10 mouse cellular contexts compared by ENCODE assay signal in the genomic region with DNA sequence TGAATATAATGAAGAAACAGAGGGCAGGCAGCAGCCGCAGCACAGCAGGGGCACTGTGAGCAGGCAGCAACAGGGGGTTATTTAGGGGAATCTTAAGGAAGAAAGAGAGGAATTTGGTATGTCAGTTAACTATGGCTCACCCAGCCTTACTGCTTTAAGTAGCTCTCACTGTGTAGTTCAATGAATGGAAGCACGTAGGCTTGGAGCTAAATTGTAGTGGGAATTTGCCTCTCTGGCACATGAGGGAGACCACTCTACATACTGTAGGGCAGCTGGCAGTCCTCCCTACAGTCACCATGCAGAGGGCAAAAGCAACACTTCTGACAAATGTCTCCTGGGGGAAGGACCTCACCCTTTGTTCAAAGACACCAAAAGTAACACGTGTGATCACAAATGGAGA.
DNase-seq lines count a peak whose midpoint lies in the region; ATAC-seq and TF ChIP-seq lines count a peak whose summit lies in the region.
"Had no signal": no experiment of that assay in that cellular context is flagged by ENCODE, and none has a peak within 500 bp of the region (broad histone marks: within the 10 kb centered on the region; RNA-seq: fewer than 3 reads in every experiment).

No protein-coding gene starts in this region.

- 48% methylated on average over 3 of the region's 3 CpGs for WGBS in lung, embryonic 14.5 days
- 48% methylated on average over 3 of the region's 3 CpGs for WGBS in lung, postnatal 0 days
- WGBS in forebrain, embryonic 12.5 days, result 6% methylated on average over 3 of the region's 3 CpGs
- 4% methylated on average over 3 of the region's 3 CpGs for WGBS in neural tube, embryonic 11.5 days

- H3K27ac ChIP-seq in lung, embryonic 14.5 days (ENCODE audit: low read depth), result peak overlapping the region; percentile 67; the same call in 1 of the 2 replicates
- H3K27ac ChIP-seq in lung, postnatal 0 days (ENCODE audit: low read length), result no peak overlapping the region
- H3K27ac ChIP-seq in forebrain, embryonic 12.5 days, result peak overlapping the region; percentile 36; the same call in 1 of the 2 replicates
- H3K27ac ChIP-seq in neural tube, embryonic 11.5 days (ENCODE audit: low read depth, low read length), result no peak overlapping the region

- peak; percentile 19 for DNase-seq in lung, embryonic 14.5 days
- no peak for DNase-seq in lung, postnatal 0 days (ENCODE audit: low spot score)
- DNase-seq in embryo, embryonic 10.5 days (ENCODE audit: low spot score), result peak; percentile 36
- peak; percentile 41 for DNase-seq in neural tube, embryonic 11.5 days (ENCODE audit: low spot score)
- no peak for DNase-seq in heart, postnatal 10 days
- no peak for DNase-seq in cerebellum, adult 18-20 months
- DNase-seq: kidney, postnatal 36 days; lung, postnatal 36 days; thymus, postnatal 36 days had no signal

- no peak overlapping the region for H3K9ac ChIP-seq in lung, embryonic 14.5 days
- no peak overlapping the region for H3K9ac ChIP-seq in lung, postnatal 0 days (replicated peaks; ENCODE audit: low read depth)
- no peak overlapping the region for H3K9ac ChIP-seq in forebrain, embryonic 12.5 days
- no peak overlapping the region for H3K9ac ChIP-seq in neural tube, embryonic 11.5 days (ENCODE audit: low read length)

- TF ChIP-seq EP300 in lung, postnatal 0 days (IDR thresholded peaks at IDR 0.05), result no peak

- no peaks in the 10 kb centered on the region for H3K4me1 ChIP-seq in lung, embryonic 14.5 days (ENCODE audit: insufficient read depth)
- no peaks in the 10 kb centered on the region for H3K4me1 ChIP-seq in lung, postnatal 0 days (ENCODE audit: insufficient read depth, low read depth, low read length)
- peaks cover 48% of the 10 kb centered on the region for H3K4me1 ChIP-seq in forebrain, embryonic 12.5 days
- 0 out of 2 replicates have a peak, but pooled peaks cover 5% of the 10 kb centered on the region for H3K4me1 ChIP-seq in neural tube, embryonic 11.5 days (ENCODE audit: control insufficient read depth, insufficient read depth, low read length)

- H3K4me2 ChIP-seq in lung, embryonic 14.5 days, result no peak overlapping the region
- H3K4me2 ChIP-seq in lung, postnatal 0 days (replicated peaks; ENCODE audit: low read depth, low read length), result no peak overlapping the region
- no peak overlapping the region for H3K4me2 ChIP-seq in forebrain, embryonic 12.5 days
- no peak overlapping the region for H3K4me2 ChIP-seq in neural tube, embryonic 11.5 days (ENCODE audit: low read depth)

- peak; percentile 52; the same call in 1 of the 2 replicates for ATAC-seq in lung, embryonic 14.5 days (ENCODE audit: insufficient read depth)
- ATAC-seq in lung, postnatal 0 days, result no peak
- peak; percentile 70 for ATAC-seq in forebrain, embryonic 12.5 days (ENCODE audit: low FRiP score)
- ATAC-seq in neural tube, embryonic 11.5 days (ENCODE audit: insufficient read depth, low FRiP score, low TSS enrichment), result peak; percentile 81

- H3K36me3 ChIP-seq in lung, embryonic 14.5 days (ENCODE audit: insufficient read depth), result 0 out of 2 replicates have a peak, but pooled peaks cover 5% of the 10 kb centered on the region
- H3K36me3 ChIP-seq in lung, postnatal 0 days (ENCODE audit: insufficient read depth, low read length), result no peaks in the 10 kb centered on the region
- H3K36me3 ChIP-seq in forebrain, embryonic 12.5 days (replicated peaks), result no peaks in the 10 kb centered on the region
- no peaks in the 10 kb centered on the region for H3K36me3 ChIP-seq in neural tube, embryonic 11.5 days (ENCODE audit: control insufficient read depth, insufficient read depth, low read length)

- TF ChIP-seq CTCF in lung, embryonic 14.5 days (IDR thresholded peaks at IDR 0.05; ENCODE audit: low read depth), result no peak
- TF ChIP-seq CTCF in lung, postnatal 0 days (IDR thresholded peaks at IDR 0.05), result no peak

- intact Hi-C loops in heart, postnatal 10 days (cut with DNase I), result no loop called here

- no peaks in the 10 kb centered on the region for H3K27me3 ChIP-seq in lung, embryonic 14.5 days (ENCODE audit: insufficient read depth, low read length)
- no peaks in the 10 kb centered on the region for H3K27me3 ChIP-seq in lung, postnatal 0 days (replicated peaks; ENCODE audit: insufficient read depth, low read length)
- H3K27me3 ChIP-seq in forebrain, embryonic 12.5 days, result peaks cover 6% of the 10 kb centered on the region
- H3K27me3 ChIP-seq in neural tube, embryonic 11.5 days (ENCODE audit: control insufficient read depth, insufficient read depth, low read length), result no peaks in the 10 kb centered on the region

- H3K4me3 ChIP-seq in lung, embryonic 14.5 days (ENCODE audit: low read depth, low read length), result no peak overlapping the region
- H3K4me3 ChIP-seq in lung, postnatal 0 days (ENCODE audit: low read depth, low read length), result no peak overlapping the region
- H3K4me3 ChIP-seq in forebrain, embryonic 12.5 days (replicated peaks), result no peak overlapping the region
- no peak overlapping the region for H3K4me3 ChIP-seq in neural tube, embryonic 11.5 days (ENCODE audit: low read depth, low read length)

- H3K9me3 ChIP-seq in lung, embryonic 14.5 days (ENCODE audit: low read depth, low read length), result no peaks in the 10 kb centered on the region
- H3K9me3 ChIP-seq in lung, postnatal 0 days (ENCODE audit: low read length), result no peaks in the 10 kb centered on the region
- no peaks in the 10 kb centered on the region for H3K9me3 ChIP-seq in forebrain, embryonic 12.5 days
- H3K9me3 ChIP-seq in neural tube, embryonic 11.5 days (ENCODE audit: control insufficient read depth, low read length), result no peaks in the 10 kb centered on the region

Comparison
In these comparisons a context has a peak if more than half of its experiments do, and no peak if none do; other contexts are left out.
1. DNase-seq: peak in lung, embryonic 14.5 days (single experiment), embryo, embryonic 10.5 days (single experiment) and neural tube, embryonic 11.5 days (single experiment); none in lung, postnatal 0 days (single experiment), heart, postnatal 10 days (0 of 2) and cerebellum, adult 18-20 months (0 of 2).
2. H3K27ac ChIP-seq: peak in lung, embryonic 14.5 days (single experiment) and forebrain, embryonic 12.5 days (single experiment); none in lung, postnatal 0 days (single experiment) and neural tube, embryonic 11.5 days (single experiment).